Mouse (Mus musculus) brain, embryonic 14.5 days (tissue): Measurements from ENCODE around the gene Sec24b. TPM values are rescaled to one million over a fixed set of nuclear protein-coding genes. Genes with fewer than 3 reads are reported as not detected.

Source experiments
- DNase-seq: peaks from one replicate; pipeline ENCODE4 v3.0.0-alpha.2; 2011; ENCODE audit warnings: low read depth
- CTCF ChIP-seq: fragments of 200-500 bp; IDR thresholded peaks from 2 replicates; pipeline ENCODE4 v1.5.1; 2012; ENCODE audit warnings: inconsistent platforms, mild to moderate bottlenecking, moderate library complexity, borderline replicate concordance; ENCODE audit not compliant: insufficient read depth, insufficient read length; ENCODE audit errors: extremely low read depth
- POLR2A ChIP-seq: fragments of 200-500 bp; IDR thresholded peaks from 2 replicates; pipeline ENCODE4 v1.6.1; 2012; ENCODE audit warnings: mild to moderate bottlenecking, inconsistent platforms, borderline replicate concordance; ENCODE audit not compliant: poor library complexity, insufficient read depth, insufficient read length, severe bottlenecking; ENCODE audit errors: extremely low read depth
- polyA plus RNA-seq: library from polyadenylated mRNA; depleted of rRNA; stranded (reverse); fragments of >200 nt; gene quantifications from 2 replicates; pipeline ENCODE4 v1.2.3, GENCODE M21; 2012

Sec24b gene
- polyA plus RNA-seq, 1 experiment: 82.0 TPM

GRCm38 (mm10) chr3:130054587-130054986 lies 6.8 kb downstream of the Sec24b start:
- no peak for TF ChIP-seq CTCF
- no peak for TF ChIP-seq POLR2A
- DNase-seq: no peak

- DNase-seq: peak; percentile 8
- TF ChIP-seq POLR2A: no peak
- TF ChIP-seq CTCF: no peak
Measured at GRCm38 (mm10) chr3:130053340-130054066, 7.8 kb downstream of the Sec24b start.

- TF ChIP-seq CTCF (no peak), POLR2A (no peak)
- peak; percentile 40 for DNase-seq
Measured at GRCm38 (mm10) chr3:130052541-130053298, 8.6 kb downstream of the Sec24b start.

GRCm38 (mm10) chr3:130052116-130052515 lies 9.2 kb downstream of the Sec24b start:
- no peak for DNase-seq
- TF ChIP-seq CTCF (no peak), POLR2A (no peak)

- DNase-seq: no peak
- no peak for TF ChIP-seq CTCF
- TF ChIP-seq POLR2A: no peak
Measured at GRCm38 (mm10) chr3:130040711-130041110, 20.6 kb downstream of the Sec24b start.

- TF ChIP-seq CTCF (no peak), POLR2A (no peak)
- DNase-seq: no peak
Measured at GRCm38 (mm10) chr3:130040017-130040416, 21.3 kb downstream of the Sec24b start.

GRCm38 (mm10) chr3:130028741-130029140 lies 32.6 kb downstream of the Sec24b start:
- DNase-seq: no peak
- TF ChIP-seq POLR2A (no peak), CTCF (no peak)

- no peak for TF ChIP-seq CTCF
- no peak for TF ChIP-seq POLR2A
Measured at GRCm38 (mm10) chr3:130026181-130026580, 35.2 kb downstream of the Sec24b start.

GRCm38 (mm10) chr3:130025556-130025955 lies 35.8 kb downstream of the Sec24b start:
- TF ChIP-seq POLR2A (no peak), CTCF (no peak)
- DNase-seq: no peak

More at GRCm38 (mm10) chr3:130026181-130026580, 35.2 kb downstream of the Sec24b start:
- DNase-seq: peak; percentile 39

GRCm38 (mm10) chr3:130012943-130013342 lies 48.4 kb downstream of the Sec24b start:
- DNase-seq: no peak
- TF ChIP-seq CTCF (no peak), POLR2A (no peak)

- DNase-seq: no peak
- TF ChIP-seq CTCF (no peak), POLR2A (no peak)
Measured at GRCm38 (mm10) chr3:130011236-130011635, 50.1 kb downstream of the Sec24b start.

GRCm38 (mm10) chr3:130006141-130006540 lies 55.2 kb downstream of the Sec24b start:
- TF ChIP-seq POLR2A (no peak), CTCF (no peak)
- DNase-seq: no peak

GRCm38 (mm10) chr3:130000926-130001325 lies 60.4 kb downstream of the Sec24b start:
- no peak for DNase-seq
- TF ChIP-seq POLR2A (no peak), CTCF (no peak)
